Mouse (Mus musculus) v-Abl transformed pro-B cells (cell line): ENCODE measurements around the gene Hhipl1.

Experiments
- in situ Hi-C, 2 experiments: fragments of 400-800 bp; cut with MboI; formaldehyde crosslinking; loops; one replicate each; pipeline ENCODE4 v1.15.1; 2025; ENCODE audit not compliant: unreplicated experiment in 2 of 2

Gene Hhipl1

DNA sequence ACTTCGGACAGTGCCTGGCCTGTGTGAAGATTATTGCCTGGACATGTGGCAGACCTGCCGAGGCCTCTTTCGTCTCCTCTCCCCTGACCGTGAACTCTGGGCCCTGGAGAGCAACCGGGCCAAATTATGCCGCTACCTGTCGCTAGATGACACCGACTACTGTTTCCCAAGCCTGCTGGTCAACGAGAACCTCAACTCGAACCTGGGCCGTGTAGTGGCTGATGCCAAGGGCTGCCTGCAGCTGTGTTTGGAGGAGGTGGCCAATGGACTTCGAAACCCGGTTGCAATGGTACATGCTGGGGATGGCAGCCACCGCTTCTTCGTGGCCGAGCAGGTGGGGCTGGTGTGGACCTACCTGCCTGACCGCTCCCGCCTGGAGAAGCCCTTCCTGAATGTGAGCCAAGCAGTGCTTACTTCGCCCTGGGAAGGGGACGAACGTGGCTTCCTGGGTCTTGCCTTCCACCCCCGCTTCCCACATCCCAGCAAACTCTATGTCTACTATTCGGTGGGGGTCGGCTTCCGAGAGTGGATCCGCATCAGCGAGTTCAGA, 5.7 kb downstream of the Hhipl1 start:
- in situ Hi-C loops, result no loop called here

DNA sequence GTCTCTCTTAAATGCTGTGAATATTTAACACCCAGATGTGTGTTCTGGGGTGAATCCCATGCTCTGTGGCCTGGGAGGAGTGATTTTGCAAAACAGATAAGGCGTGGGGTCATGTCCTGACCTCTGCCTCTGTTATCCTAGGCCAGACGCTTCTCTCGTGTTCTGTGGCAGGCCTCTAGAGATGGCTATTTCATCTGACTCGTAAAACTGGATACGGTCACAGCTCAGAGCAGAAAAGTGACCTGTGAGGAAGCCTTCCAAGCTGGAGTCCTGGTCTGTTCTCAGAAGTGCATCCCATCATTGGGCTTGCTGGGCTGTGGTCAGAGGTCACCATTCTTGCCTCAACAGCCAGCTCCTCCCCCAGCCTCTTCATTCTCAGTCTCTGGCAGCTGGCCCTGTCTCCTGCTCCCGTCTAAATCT, 6.4 kb downstream of the Hhipl1 start:
- in situ Hi-C loops, result no loop called here

DNA sequence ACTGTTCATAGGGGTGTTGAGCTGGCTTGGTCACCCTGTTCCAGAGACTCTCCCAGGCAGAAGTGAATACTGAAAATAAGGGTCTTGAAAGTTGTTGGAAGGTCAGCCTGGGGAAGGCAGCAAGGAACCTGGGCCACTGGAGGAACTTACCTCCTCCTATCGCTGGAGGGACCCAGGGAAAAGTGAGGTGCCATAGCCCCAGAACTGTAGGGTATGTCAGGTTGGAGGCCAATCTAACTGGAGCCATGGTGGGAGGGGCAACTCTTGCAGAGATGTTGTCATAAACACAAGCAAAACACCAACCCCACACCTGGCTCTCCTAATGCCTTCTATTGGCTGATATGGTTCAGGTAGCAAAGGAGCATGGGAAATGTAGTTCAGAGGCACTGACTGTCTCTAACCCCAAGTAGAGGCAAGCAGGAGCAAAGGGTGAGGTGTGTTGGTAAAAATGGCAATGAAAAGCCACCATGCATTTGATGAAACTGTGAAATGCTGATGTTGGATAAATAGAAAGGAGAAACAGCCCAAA, 7.2 kb downstream of the Hhipl1 start:
- in situ Hi-C loops, result no loop called here

DNA sequence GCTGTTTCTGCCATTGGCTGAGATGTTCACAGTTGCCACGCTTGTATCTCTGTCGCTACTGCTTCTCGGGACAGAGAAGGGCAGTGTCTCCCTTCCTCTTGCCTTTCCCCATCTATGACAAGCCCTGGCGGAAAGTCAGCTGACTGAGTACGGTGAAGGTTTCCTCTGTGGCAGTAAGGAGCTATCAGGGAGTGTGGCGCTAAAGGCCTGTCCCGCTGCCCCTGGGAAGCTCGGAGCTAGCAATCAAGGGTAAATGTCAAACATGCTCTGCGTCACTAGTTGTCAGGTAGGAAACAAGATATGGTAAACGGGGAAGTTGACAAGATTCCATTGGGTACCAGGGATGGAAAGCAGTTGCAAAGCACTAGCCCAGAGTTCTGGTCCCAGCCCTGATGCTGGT, 9.7 kb downstream of the Hhipl1 start:
- in situ Hi-C loops, result no loop called here

DNA sequence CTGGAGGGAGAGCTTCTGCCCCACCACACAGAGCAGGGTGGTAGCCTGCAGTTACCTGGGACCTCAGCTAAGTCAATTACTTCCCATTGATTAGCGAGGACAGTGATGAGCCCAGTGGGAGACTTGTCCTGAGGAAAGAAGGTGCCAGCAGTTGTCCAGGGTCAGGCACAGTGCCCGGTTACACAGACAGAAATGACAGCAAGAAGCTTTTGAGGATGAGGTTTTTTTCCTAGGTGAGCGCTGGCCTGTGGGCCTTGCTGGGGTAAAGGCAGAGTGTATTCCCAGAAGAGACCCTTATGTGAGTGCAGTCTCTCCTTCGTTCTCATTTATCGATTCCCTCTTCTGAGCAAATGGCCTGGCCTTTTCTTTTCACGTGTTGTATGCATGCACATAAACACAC, 10.6 kb downstream of the Hhipl1 start:
- in situ Hi-C loops, result no loop called here

DNA sequence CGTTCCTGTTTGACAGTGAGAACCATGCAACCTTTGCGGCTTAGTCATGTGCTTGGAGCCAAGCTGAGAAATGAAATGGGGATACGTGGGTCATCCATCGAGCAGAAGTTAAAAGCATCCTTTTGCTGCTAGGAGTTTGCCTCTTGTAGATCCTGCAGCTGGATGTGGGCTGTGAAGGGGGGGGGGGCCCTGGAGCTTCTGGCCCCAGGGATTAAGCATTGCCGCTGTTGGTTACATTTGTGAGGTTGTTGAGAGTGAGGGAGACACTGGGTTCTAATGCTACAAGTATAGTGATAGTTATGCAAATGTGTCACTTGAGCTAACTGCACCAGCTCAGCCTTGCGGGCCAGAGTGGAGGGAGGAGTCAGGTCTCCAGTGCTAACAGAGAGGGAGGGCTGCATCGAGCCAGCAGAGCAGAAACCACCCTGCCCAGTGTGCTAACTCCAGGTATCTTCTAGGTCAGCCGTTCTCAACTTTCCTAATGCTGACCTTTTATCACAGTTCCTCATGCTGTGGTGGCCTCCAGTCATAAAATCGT, 11.2 kb downstream of the Hhipl1 start:
- in situ Hi-C loops, result no loop called here

DNA sequence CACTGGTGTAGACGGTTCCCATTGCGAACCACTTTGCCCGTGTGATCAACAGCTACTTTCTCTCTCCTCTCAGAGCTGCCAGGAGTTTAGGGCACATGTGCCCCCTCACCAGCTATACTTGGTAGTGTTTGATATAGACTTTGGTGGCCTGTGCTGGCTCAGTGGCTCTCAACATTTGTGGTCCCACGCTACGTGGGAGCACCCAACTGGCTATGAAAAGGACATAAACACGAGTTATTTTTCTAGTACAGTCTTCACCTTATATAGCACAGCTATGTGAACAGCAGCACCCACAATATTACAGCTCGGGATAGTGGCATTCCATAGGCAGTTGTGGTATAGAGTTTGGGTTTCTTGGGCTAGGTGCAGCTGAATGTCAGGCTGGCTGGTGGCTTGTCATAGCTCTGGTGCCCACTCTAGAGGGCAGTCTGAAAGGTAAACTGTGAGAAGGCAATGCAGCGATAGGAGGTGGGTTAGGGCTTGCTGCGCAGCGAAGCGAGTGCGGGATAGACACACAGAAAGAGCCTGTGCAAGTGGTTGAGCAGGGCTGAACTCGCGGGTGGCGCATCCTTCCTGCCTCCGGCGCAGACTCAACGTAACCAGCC, 11.9 kb downstream of the Hhipl1 start:
- in situ Hi-C loops, result no loop called here

DNA sequence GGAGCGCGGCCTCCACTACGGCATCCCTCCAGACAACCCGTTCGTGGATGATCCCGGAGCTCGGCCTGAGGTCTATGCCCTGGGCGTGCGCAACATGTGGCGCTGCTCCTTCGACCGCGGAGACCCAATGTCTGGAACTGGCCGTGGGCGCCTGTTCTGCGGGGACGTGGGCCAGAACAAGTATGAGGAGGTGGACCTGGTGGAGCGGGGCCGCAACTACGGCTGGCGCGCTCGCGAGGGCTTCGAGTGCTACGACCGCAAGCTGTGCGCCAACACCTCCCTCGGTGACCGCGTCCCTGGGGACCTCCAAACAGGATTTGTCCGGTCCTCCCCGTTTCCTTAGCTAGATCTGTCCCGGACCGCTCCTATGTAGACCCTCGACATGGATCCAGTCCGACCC, 12.4 kb downstream of the Hhipl1 start:
- in situ Hi-C loops, result no loop called here

DNA sequence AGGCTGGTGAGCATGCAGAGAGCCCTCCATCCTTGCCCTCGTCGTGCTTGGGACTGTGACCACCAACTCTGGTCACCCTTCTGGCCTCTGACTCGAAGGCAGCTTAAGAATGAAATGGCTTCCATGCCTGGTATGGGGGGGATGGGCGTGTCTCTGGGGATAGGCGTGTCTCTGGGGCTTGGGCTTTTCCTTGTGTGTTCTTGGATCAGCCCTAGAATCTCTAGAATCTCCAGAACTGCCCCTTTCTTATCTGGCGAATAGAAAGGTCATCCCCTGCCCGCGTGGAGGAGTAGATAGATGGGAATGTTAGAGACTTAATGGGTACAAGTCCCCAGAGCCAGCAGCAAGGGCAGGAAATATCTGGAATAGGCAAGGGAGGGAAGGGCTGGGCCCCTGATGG, 14.0 kb downstream of the Hhipl1 start:
- in situ Hi-C loops, result no loop called here

DNA sequence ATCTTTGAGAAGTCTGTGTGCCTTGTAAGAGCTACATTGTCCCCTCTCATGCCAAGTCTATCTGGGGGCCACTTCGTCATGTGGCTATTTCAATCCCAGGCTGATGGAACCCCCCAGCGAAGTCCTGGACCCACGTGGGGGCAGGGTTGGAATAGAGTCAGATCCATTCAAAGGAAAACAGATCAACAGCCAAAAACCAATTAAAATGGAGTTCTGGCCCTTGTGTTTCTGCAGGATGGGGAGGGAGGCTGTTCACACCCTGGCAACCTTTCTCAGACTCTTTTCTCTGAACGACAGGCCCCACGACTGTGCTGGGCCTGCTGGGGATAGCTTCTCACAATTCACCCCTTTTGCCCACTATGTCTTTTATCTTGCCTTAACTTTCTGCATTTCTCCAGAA, 20.3 kb downstream of the Hhipl1 start:
- in situ Hi-C loops, result no loop called here

DNA sequence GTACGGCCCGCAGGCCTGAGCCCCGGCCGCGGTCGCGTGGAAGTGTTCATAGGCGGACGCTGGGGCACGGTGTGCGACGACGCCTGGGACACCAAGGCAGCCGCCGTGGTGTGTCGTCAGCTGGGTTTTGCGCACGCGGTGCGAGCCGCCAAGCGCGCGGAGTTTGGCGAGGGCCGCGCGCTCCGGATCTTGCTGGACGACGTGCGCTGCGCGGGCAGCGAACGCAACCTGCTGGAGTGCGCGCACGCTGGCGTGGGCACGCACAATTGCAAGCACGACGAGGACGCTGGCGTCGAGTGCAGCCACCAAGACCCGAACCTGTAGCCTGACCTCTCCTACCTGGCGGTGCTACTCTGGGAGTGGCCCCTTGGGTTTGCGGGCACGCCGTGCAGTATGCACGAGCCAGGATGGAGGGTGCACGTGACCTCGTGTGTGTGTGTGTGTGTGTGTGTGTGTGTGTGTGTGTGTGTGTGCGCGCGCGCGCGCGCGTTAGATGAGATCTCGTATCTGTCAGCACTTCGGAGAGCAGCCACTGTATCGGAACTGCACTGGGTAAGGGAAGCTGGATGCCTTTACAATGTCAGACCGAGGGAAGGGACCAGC, 21.9 kb downstream of the Hhipl1 start:
- in situ Hi-C loops, result no loop called here

DNA sequence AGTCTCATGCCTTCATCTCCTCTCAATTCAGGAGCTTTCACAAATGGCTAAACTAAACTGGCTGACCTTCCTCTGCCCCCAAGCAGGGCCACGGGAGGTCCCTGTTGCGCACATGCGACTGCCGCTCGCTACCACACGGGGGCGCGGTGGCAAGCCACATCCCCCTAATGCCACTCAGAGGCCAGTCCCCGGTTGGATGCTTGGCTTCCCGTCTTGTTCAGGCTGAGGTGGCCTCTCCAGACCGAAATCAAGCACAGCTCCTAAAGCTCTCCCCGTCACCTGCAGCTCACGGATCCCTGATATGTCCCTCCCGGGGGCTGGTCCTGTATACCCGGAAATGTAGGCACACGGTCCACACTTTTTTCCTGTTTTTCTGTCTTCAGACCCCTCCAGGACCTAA, 27.0 kb downstream of the Hhipl1 start:
- in situ Hi-C loops, result loop anchor here in 1 of 2 experiments (5.0 kb wide), 1 partner anchor 164 kb away; no protein-coding TSS in a partner anchor

DNA sequence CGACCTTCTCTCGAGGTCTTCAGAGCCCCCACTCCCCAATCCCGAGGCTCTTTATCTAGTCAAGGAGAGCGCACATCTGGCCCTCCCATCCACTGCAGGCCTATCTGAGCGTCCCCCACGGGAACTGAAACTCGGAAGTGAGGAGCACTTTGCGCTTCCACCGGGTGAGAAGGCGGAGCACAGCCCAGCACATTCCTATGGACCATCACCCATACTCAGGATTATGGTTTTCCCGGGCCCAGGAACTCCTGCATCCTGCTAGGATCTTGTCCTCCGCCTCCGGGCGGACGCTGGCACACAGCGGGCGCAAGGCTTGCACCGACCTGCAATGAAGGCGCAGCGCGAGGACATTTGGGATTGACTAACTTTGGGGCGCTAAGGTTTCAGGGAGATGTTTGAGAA, 27.4 kb downstream of the Hhipl1 start:
- in situ Hi-C loops, result loop anchor here in 1 of 2 experiments (5.0 kb wide), 1 partner anchor 164 kb away; no protein-coding TSS in a partner anchor

DNA sequence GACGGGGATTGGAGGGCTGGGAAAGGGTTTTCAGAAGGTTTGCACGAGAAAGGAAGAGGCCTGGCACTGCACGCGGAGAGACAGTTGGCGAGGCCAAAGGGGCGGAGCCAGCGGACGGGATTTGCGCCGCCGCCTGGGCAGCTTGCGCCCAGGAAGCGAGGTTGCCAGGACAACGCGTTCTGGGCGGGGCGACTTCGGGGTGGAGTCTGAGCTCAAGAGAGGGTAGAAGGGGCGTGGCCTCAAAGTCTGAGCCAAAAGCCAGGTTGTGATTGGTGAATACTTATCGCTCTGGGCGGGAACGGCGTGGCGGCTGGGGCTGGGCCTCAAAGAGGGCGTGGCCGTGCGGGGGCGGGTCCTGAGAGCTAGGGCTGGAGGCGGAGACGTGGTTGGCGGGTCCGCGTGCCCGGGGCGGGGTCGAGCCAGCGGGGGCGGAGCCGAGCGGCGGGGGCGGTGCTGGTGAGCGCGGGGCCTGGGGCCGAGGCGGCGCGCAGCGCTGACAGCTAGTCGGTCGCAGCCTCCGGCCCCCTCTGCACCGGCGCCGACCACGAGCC, 27.9 kb downstream of the Hhipl1 start, which contains the start of gene Cyp46a1:
Gene Cyp46a1, plus strand, starts transcription at position 487 of the 551 bp plus-strand sequence.
- in situ Hi-C loops, result loop anchor here in 1 of 2 experiments (5.0 kb wide), 1 partner anchor 163 kb away; no protein-coding TSS in a partner anchor

DNA sequence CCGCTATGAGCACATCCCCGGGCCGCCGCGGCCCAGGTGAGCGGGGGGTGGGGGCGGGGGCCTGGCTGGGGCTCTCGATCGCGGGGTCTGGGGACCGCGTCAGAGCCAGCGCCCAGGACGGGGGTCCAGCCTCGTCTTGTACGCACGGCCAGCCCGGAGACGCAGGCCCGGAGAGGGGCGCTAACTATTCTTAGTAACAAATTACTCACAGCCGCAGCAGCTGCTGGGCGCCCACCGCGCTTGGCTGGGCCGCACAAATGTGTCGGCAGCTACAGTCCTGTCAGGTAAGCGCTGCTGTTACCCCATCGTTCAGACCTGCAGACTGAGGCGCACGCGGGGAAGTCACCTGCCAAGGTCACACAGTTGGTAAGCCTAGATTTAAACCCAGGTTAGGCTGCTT, 28.5 kb downstream of the Hhipl1 start:
- in situ Hi-C loops, result loop anchor here in 1 of 2 experiments (5.0 kb wide), 1 partner anchor 163 kb away; no protein-coding TSS in a partner anchor

DNA sequence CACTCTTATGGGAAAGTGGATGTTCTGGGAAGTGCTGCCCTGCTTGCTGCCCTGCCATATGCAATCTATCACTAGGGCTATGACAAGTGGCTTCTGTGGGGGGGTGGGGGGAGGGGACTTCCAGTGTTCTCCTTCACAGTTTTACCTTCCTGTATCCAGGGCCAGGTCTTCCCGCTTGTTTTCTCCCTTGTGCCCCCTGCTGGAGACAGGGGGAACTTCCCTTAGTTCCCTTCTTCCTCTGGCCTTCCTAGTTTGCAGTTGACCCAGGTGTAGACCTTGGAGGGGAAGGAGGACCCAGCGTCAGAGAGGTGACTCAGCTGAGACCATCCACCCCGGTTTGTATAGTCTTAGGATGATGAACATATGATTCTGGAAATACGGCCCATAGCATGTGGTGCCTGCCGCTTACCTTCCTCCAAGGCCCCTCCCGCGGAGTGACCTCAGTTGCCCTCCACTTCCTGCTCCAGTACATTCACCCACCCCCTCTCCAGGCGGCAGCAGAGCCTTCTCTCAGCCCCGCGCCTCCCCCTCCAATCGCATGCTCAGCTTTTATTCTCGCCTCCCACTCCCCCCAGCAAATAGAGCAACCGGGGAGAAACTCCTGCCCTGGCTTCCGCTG, 32.6 kb downstream of the Hhipl1 start:
- in situ Hi-C loops, result no loop called here

DNA sequence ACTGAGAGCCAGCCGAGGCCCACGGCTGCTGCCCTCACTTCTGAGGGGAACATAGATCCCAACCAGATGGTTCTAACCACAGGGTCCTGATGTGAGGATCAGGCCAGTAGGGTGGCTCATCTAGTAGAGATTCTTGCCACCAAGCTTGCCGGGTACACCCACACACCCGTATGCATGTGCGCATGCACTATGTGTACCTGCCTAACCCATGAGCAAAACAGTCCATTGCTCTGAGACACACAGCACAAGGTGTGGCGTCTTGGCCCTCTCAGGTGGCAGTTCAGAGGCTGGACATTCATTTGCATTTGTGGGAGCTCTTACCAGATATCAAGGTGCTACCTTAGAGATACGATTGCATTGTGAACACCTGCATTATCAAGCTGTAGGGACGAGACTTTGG, 42.1 kb downstream of the Hhipl1 start:
- in situ Hi-C loops, result no loop called here

DNA sequence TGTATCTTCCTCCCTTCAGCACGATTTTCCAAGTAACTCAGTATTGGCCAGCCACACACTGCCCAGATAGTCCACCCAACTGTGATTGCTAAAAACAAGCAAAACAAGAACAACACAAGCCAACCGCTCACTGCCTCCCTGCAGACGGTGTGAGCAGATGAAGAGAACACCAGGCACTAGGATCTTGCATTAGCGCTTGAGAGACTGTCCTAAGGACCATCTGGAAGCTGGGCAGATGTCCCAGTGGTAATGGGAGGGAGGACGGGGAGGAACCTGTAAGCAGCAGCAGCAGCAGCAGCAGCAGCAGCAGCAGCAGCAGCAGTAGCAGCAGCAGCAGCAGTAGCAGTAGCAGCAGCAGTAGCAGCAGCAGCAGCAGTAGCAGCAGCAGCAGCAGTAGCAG, 43.0 kb downstream of the Hhipl1 start:
- in situ Hi-C loops, result no loop called here

DNA sequence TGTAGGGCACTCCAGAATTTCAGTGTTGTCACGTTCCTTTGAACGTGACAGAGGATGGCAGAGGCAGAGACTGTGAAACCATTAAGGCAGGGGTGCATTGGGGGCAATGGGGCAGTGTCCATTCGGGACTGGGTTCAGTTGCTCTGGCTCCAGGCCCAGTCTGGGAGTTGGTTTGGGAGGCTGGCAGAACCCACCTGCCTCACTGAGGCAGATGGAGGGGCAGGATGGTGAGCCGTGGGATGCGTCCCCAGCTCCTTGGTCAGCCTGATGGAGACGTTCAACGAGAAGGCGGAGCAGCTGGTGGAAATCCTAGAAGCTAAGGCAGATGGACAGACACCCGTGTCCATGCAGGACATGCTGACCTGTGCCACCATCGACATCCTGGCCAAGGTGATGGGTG, 44.9 kb downstream of the Hhipl1 start:
- in situ Hi-C loops, result no loop called here

DNA sequence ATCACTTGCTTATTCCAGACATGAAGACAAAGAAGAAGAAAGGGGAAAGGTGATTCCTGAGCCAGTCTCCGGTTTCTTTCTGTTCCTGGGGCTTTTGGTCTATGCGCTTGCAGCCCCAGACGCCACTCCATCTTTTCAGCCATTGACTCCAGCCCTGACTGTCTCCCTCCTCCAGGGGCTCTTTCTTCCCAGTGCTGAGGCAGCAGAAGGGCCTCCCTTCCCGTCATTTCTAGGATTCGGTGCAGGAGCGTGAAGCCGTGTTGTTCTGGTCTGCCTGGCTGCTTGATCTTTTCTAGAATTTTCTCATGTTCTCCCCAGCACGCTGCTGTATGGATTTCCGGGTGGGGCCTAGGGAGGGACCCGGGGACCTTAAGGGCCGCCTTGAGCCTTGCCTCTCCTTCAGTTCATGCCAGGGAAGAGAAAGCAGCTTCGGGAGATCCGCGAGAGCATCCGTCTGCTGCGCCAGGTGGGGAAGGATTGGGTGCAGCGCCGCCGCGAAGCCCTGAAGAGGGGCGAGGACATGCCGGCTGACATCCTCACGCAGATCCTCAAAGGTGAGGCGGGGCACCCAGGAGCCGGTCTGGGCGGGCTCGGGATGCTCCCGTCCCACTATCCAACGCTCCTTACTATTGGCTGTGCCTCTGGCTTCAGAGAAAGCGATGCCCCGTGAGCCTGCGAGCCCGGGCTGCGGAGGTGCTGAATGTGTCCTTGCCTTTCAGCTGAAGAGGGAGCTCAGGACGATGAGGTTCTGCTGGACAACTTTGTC, 46.5 kb downstream of the Hhipl1 start:
- in situ Hi-C loops, result no loop called here
